Mouse (Mus musculus) lung, adult 10 weeks (tissue): ENCODE results near the gene Gm10521. TPM values are rescaled to one million over a fixed set of nuclear protein-coding genes. Genes with fewer than 3 reads are reported as not detected.

ENCODE experiments used
- polyA plus RNA-seq: library from polyadenylated mRNA; stranded (reverse); fragments of 350-450 nt; fragmentation: Illumina TruSeq; extraction: RNeasy Lipid Tissue Mini Kit (QIAGEN cat#74804); gene quantifications from one replicate; pipeline ENCODE4 v1.2.3, GENCODE M21; 2014; ENCODE audit warnings: low read depth, low replicate concordance; ENCODE audit not compliant: insufficient read depth

Gene Gm10521
- 0.25 TPM for polyA plus RNA-seq

GRCm38 (mm10) chr1:171895364-171895763 is at the start of gene Gm10521:
Gm10521 (plus strand) TSS chr1:171895664.

GRCm38 (mm10) chr1:171917305-171918039 is 22.0 kb downstream of the Gm10521 start, which contains the start of gene Slamf6:
Slamf6 (plus strand) TSS chr1:171917515.

Other genes with a start within 250 kb of the Gm10521 start
- 3.2 TPM for gene Slamf7, start 242.6 kb upstream of the Gm10521 start, polyA plus RNA-seq
- 28.8 TPM for gene Cd48, start 213.7 kb upstream of the Gm10521 start, polyA plus RNA-seq
- gene Slamf1, start 128.5 kb upstream of the Gm10521 start, polyA plus RNA-seq: 0.55 TPM
- 14.1 TPM for gene Cd84, start 56.0 kb upstream of the Gm10521 start, polyA plus RNA-seq
- 5.8 TPM for gene Slamf6, start 21.9 kb downstream of the Gm10521 start, polyA plus RNA-seq
- 1.7 TPM for gene Vangl2, start 132.8 kb downstream of the Gm10521 start, polyA plus RNA-seq
- not detected for gene Nhlh1, start 161.9 kb downstream of the Gm10521 start, polyA plus RNA-seq
- gene Copa, start 186.9 kb downstream of the Gm10521 start, polyA plus RNA-seq: 70.4 TPM
- gene Ncstn, start 187.1 kb downstream of the Gm10521 start, polyA plus RNA-seq: 40.9 TPM
- 51.8 TPM for gene Pex19, start 231.1 kb downstream of the Gm10521 start, polyA plus RNA-seq